Mouse (Mus musculus): ENCODE results near the gene Cd164l2.

The Cd164l2 gene

DNA sequence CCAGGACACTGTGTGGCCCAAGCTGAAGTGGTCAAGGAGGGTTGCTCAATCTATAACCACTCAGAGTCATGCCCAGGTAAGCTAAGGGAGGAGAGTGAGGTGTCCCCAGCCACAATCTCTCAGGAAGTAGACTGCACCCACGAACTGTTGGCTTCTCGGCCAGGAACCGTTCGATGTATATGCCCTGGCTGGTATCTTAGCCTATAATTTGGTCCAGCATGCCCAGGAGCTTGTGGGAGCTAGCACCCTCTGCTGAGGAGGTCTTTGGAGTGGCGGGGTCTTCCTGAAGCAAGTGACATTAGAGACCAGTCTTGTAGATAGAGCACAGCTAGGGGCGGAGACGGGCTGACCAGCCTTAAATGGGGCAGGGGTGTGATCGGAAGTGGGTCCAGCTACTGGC, 9.8 kb downstream of the Cd164l2 start:
- DNase-seq (ENCODE audit: low spot score): no peak

DNA sequence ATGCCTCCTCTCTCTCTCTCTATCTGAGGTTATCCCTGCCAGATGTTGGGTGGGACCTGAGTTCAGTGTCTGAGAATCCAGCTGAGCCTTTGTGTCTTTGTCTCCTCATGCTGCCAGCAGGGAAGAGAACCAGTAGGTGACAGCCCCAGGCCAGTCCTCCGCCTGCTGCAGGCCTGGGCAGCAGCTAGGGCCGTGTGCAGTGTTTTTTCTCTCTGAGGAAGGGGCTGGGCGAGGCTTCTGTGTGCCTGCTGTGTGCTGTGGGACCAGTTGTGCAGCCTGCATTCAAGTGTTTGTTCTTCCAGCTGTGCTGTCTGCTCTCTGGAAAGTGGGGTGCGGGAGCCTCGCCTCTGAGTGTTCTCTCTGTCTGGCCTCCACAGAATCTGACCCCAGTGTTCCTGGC, 11.9 kb downstream of the Cd164l2 start:
- no peak for DNase-seq (ENCODE audit: low spot score)

DNA sequence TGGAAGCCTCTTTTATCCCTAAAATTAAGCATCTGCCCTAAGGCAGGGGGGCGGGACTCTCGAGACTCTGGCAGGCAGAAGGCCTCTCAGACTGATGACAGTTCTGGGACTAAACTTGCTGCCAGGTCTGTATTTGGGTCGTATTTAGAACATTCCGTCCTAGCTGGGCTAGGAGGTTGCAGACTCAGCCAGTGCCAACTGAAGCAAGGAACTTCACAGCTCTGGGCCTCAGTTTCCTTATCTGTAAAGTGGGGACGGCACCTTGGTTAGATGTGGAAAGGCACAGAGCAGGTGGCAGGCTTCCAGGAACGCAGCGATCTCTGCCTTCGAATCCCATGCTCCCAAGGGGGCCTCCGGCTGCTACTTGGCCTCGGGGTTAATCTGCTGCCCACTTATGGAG, 14.1 kb downstream of the Cd164l2 start:
- no peak for DNase-seq (ENCODE audit: low spot score)

DNA sequence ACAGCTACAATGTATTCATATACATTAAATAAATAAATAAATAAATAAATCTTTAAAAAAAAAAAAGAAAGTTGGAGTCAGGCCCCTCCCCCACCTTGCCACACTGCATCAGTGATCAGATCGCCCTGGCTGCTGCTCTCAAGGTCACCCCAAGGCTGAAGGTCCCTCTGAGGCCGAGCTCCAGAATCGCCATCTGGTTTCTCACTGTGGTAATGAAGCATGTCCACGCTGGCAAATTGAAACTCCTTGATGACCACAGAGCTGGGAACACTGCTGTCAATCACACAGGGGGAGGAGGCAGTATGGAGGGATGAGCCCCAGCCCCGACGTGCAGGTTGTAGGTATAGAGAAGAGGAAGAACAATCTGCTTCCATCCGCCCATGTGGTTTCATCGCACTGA, 15.7 kb downstream of the Cd164l2 start:
- no peak for DNase-seq (ENCODE audit: low spot score)

DNA sequence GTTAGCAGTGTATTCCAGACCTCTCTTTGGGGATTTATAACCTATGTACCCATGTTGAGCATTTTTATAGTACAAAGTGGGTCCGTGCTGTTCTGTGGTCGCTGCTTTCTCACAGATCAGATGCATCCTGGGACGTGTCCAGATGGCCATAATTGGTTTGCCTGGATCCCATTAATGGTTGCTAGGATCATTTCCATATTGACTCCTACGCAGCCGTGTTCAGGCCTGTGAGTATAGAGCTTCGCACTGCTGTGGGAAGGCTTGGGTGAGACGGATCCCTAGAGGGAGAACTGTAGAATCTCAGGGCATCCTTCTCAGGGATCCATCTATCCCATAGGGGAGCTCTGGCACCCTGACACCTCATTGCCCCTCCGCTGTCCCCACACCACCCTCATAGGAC, 17.7 kb downstream of the Cd164l2 start:
- DNase-seq (ENCODE audit: low spot score): no peak

DNA sequence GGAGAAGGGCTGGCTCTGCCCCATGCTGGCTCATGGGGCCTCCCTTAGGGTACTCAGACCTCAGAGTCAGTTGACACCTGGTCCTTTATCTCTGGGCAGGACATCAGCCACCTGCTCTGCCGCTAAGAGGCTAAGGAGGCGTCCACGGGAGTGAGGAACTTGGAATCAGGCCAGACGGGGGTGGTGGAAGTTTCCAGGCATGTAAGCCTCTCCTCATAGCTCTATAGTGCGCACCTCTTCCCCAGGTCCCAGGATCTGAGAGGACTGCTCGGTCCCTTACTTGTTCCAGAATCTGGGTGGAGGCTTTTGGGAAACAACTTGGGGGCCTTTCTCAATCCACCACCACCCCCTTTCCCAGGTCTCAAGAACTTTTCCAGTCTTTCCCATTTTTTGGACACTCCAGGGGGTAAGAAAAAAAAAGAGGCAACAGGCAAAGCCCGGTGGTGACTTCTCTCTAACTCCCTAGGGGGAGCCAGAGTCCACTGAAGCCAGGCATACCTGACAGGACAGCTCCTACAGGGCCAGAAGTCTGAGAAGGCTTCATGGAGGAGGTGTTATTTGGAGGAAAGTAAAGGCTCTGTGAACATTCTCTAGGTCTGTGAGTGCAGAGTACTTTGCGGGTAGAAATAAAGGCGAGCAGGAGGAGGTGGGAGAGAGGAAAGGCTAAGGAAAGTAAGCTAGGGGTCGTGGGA, 21.5 kb downstream of the Cd164l2 start:
- no peak for DNase-seq (ENCODE audit: low spot score)

DNA sequence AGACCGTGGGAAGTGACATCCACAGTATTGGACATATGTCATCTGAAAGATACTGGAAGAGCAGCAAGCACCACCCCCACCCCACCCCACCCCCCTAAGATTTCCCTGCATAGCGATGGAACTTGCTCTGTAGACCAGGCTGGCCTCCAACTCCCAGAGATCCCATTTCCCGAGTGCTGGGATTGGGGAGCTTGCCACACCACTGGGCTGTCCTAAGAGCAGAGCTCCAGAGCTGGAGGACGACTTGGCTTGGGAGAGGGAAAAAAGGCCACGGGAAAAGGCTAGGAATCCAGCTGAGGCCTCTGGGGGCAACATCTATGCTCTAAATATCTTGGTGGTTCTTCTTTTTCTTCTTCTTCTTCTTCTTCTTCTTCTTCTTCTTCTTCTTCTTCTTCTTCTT, 22.8 kb downstream of the Cd164l2 start:
- DNase-seq (ENCODE audit: low spot score): no peak

DNA sequence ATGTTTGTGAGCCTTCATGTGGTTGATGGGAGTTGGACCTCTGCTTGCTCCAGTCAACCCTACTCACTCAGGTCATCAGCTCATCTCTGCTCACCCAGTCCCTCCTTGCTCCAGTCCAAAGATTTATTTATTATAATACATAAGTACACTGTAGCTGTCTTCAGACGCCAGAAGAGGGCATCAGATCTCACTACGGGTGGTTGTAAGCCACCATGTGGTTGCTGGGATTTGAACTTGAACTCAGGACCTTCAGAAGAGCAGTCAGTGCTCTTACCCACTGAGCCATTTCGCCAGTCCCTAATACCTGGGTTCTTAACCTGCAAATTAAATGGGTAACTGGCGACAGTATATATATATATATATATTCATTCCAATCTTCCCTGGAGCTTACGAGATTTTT, 23.5 kb downstream of the Cd164l2 start:
- DNase-seq (ENCODE audit: low spot score): no peak

DNA sequence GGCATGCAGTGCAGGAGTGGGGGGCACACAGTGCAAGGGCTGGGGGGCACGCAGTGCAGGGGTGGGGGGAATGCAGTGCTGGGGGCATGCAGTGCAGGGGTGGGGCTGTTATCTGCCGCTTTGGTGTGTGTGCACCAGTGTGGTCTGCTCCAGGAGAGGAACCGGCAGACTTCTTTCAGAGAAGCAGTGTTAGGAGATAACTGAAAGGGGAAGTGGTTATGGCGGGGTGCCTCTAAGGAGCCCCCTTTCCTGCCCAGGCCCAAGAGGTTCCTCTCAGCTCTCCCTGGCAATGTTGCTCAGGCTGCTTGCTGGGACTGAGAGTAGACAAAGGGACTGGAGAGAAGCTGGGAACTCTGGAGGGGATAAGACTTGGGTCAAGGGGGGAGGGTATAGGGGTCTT, 26.0 kb downstream of the Cd164l2 start:
- no peak for DNase-seq (ENCODE audit: low spot score)

DNA sequence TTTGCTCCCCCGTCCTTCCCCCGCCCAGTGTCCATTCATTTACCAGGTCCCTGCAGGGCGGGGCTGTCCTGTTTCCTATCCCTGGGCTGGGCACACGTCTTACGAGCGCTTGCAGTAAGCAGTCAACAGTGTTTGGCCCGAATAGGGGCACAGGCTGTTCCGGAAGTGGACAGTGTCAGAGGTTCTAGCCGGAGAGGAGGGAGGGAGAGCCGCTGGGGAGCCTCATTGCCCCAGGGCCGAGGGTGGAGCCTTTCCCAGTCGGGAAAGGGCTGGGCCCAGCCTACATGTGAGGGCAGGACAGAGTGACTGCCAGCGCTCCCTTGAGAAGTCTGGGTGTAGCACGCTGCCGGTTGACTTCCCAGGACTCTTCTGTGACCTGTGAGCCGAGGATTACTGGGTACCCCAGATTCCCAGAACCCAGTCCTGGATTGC, 28.6 kb downstream of the Cd164l2 start, which contains the start of gene Map3k6:
Map3k6 (plus strand) TSS at position 329 of the 432 bp plus-strand sequence.
- no peak for DNase-seq (ENCODE audit: low spot score)

DNA sequence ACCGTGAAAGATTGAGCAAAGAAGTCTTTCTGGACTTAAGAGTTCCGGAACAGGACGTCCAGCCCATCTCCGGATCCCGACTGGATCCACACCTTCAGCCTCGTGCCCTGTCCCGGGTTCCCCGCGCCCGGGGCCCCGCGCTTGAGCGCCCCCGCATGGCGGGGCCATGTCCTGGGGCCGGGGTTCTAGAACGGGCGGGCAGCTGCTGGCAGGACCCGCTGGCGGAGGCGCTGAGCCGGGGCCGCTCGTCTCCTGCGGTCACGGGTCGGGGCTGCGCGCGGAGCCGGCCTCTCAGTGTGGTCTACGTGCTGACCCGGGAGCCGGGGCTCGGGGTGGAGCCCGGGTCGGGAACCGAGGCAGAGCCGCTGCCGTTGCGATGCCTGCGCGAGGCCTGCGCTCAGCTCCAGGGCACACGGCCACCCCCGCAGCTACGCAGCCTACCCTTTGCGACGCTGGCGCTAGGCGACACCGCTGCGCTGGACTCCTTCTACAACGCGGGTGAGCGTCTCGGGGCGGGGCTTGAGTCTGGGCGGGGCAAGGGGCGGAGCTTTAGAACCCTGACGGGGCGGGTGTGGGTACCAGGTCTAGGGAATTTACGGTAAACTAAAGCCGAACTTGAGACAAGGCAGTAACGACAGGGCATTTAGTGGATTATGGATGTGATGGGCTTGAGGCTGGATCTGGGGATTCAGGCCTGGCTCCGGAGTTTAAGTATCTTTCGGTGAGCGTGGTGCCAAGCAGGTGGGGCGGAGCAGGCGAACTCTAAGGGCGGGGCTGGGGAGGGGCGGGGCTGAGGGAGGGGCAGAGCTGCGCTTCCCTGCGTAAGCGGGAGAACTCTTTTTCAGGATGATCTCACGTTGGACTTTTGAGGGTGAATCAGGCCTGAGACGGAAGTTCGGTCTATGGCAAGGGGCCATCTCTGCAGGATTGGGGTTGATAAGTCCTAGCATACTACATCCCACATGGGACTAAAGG, 29.3 kb downstream of the Cd164l2 start:
- peak; percentile 76 for DNase-seq (ENCODE audit: low spot score)

DNA sequence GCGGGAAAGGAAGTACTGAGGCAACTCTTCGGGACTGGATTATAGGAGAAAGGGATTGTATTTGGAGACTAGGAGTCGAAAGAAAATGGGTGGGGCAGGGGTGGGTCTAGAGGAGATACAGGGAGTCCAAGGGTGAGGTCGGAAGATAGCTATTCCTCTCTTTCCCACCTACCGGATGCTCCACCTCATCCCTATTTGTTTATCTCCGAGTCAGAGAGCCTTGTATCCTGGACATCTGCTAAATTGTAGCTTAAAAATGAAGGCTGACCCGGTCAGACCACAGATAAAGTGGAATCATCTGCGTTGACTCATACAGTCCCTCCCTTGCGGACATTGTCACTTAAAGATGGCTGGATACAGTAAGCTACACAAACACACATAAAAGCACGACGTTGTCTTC, 30.0 kb downstream of the Cd164l2 start:
- no peak for DNase-seq (ENCODE audit: low spot score)

DNA sequence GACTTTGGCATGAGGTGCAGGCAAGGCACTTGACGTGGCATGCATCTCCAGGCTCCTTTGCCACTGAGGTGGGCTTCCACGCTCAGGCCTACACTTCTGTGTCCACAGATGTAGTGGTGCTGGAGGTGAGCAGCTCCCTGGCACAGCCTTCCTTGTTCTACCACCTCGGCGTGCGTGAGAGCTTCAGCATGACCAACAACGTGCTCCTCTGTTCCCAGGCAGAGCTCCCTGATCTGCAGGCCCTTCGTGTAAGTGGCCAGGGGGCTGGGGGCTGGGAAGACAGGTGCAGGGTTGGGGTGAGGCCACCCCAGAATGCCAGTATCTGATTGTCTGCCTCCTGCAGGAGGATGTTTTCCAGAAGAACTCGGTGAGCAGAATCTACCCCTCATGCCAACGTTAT, 30.8 kb downstream of the Cd164l2 start:
- no peak for DNase-seq (ENCODE audit: low spot score)

DNA sequence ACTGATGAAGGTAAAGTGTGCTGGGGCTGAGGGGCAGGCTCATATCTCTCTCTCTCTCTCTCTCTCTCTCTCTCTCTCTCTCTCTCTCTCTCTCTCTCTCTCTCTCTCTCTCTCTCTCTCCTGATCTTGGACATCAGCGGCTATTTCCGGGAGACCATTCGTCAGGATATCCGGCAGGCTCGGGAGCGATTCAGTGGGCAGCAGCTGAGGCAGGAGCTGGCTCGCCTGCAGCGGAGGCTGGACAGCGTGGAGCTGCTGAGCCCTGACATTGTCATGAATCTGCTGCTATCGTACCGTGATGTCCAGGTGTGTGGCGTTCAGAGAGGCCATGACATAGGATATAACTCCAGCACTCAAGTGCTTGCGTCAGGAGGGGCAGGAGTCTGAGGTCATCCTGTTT, 31.6 kb downstream of the Cd164l2 start:
- no peak for DNase-seq (ENCODE audit: low spot score)

DNA sequence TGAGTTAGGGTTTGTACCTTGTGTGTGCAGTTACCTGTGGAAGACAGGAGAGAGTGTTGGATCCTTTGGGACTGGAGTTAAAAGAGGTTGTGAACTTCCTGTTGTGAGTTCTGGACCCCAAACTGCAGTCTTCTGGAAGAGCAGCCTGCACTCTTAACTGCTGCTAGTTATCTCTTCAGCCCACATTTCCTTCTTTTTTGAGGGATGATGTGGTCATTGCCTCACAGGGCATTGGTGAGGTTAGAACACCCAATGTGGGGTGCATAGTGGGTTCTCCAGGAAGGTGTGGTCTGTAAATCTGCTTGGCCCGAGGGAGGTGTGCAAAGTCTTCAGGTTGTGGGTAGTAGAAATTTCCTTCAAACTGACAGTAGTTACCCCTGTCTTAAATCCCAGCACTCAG, 32.4 kb downstream of the Cd164l2 start:
- no peak for DNase-seq (ENCODE audit: low spot score)

DNA sequence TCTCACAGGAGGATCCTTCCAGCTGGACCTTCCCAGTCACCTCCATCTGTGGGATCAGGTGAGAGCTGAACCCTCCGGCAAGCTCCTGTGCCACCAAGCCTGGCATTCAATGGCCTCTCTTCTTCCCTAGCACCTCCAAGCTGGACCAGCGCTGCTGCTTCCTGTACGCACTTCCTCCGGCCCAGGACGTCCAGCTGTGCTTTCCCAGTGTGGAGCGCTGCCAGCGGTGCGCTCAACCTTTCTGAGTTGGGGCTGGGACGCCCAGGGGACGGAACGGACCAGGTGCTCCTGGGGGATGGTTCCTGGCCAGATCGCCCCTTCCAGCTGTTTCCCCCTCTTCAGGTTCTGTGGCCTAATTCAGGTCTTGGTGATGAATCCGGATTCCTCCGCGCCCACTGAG, 35.1 kb downstream of the Cd164l2 start:
- no peak for DNase-seq (ENCODE audit: low spot score)

DNA sequence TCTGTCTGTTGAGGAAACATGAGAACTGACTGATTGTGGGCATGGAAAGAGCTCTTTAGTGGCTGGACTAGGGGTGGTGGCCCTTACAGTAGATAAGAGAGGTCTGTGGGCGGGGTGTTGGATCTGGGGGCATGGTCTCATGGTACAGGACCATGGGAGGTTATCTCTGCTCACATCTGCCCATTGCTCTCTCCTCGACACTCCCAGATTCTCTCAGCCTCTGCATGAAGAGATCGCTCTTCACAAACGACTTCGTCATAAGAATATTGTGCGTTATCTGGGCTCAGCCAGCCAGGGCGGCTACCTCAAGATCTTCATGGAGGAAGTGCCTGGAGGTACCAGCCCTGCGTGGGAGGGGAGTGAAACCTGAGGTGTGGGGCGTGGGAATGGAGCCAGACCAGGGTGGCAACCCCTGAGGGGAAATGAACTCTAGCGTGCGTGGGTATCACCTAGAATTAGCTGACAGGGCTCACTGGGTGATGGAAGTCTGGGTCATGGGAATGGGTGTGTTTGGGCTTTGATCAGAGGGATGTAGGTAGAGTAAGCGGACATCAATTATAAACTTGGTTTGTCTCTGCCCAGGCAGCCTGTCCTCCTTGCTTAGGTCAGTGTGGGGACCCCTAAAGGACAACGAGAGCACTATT, 36.0 kb downstream of the Cd164l2 start:
- no peak for DNase-seq (ENCODE audit: low spot score)

DNA sequence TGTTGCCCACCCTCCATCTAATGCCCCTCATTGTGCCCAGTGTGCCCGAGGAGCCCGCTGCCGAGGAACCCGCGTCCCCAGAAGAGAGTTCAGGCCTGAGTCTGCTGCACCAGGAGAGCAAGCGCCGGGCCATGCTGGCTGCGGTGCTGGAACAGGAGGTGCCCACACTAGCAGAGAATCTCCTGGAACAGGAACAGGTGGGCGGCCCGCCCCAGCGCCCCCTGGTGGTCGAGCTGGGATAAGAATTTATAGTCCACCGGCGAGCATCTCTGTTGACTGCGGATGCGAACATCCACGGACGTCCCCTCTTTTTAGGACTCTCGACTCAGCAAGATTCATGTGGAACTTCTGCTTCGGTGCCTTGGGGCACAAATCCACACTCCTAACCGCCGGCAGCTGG, 38.7 kb downstream of the Cd164l2 start:
- peak; percentile 52 for DNase-seq (ENCODE audit: low spot score)

DNA sequence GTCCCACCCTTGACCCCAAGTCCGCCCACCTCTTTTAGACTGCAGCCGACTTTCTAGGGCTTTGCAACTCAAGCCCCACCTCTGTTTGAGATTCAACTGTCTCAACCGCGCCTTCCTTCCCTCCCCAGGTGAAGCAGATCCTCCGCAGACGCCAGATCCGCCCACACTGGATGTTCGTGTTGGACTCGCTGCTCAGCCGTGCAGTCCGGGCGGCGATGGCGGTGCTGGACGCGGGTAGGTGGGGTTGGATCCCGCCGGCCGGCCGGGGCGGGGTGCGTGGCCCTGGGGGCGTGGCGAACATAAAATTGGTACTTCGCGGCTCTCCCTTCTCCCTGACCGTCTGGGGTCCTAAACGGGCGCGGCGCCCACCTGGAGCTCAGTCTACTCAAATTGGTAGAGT, 39.3 kb downstream of the Cd164l2 start:
- no peak for DNase-seq (ENCODE audit: low spot score)

DNA sequence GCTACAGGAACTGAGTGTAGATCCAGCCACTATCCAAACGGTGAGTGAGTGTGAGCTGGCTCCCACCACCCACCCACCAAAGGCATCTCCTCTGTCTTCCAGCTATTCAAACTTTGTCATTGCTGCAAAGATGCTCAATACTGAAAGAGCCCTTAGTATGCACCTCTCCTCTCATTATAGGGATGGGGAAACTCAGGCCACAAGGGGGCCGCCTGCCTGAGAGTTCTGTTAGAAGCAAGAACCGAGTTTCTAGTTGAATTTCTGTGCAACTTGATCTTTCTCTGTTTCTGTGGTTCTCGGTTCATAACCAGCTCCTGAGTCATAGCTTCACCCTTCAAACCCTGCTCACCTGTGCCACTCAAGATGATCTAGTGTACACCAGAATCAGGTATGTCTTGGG, 40.2 kb downstream of the Cd164l2 start:
- no peak for DNase-seq (ENCODE audit: low spot score)

DNA sequence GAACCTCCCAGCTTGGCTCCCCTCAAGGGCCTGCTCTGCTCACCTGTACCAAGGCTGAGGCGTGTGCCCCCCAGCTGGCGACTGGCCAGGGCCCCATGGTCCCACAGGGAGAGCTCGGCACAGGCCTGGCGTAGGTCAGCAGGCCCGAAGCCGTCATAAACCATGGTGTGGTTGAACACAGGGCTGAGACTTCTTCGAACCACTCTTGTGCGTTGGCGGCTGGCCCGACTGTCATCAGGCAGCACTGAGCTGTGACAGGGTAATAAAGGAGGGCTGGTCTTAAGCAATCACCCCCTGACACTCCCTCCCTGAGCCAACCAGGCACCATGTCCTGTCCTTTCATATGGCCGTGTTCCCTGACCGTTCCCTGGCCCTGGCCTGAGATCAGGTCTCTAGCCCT, 41.5 kb downstream of the Cd164l2 start:
- no peak for DNase-seq (ENCODE audit: low spot score)

DNA sequence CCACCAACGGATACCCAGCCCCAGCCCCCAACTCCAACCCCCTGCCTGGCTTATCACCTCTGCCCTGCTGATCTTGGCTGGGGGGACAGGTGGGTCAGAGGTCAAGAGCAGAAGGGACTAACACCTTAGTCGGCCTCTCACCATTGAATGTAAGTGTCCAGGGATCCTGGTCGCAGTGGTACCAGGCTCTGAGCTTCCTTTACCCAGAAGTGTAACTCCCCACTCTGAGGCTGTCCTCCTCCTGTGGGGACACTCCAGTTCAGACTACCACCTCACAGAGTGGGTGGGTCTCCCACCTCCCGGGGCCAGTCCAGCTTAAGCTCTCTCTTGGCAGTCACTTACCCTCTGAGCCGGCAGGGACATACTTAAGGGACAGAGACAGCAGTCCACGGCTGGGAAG, 43.5 kb downstream of the Cd164l2 start:
- no peak for DNase-seq (ENCODE audit: low spot score)

DNA sequence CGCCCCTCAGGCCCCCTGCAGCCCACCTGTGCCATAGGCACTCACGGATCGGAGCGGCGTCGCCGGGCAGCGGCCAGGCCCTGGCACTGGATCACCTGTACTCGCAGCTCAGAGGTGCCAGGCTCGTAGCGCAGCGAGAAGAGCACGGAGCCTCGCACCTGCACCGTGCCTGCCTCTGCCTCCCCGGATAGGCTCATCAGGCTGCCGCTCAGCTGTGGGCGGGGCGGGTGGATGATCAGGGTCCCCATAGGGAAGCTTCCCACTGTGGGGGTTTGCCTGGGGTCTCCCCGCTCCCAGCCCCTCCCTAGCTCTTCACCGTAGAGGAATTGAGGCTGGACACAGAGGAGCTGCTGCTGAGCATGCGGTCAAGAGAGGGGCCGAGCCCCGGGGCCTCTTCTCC, 44.9 kb downstream of the Cd164l2 start:
- no peak for DNase-seq (ENCODE audit: low spot score)
